Mouse (Mus musculus): ENCODE measurements around the gene Psen1.

Psen1 gene

DNA sequence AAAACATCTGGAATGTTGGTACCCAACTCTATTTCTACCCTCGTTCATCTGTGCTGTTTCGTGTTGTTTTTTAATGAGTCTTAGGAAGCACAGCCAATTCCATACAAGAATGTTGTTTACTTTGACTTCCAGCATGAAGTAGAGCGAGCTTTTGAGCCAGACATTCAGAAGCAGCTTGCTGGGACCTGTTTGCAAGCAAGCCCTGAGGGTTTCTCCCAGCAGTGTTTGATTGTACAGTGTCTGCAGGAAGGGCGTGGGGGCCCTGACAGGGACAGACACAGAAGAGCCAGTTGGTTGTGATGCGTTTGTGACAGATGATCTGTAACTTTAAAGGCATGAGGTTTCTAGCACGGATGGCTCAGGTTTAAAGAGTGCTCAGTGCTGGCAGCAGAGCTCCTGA, 33.3 kb downstream of the Psen1 start:
- in situ Hi-C loops (cut with MboI, MseI) = no loop called here

GRCm38 (mm10) chr12:83723037-83723436, 35.1 kb downstream of the Psen1 start:
- in situ Hi-C loops (cut with MboI, MseI) = no loop called here

DNA sequence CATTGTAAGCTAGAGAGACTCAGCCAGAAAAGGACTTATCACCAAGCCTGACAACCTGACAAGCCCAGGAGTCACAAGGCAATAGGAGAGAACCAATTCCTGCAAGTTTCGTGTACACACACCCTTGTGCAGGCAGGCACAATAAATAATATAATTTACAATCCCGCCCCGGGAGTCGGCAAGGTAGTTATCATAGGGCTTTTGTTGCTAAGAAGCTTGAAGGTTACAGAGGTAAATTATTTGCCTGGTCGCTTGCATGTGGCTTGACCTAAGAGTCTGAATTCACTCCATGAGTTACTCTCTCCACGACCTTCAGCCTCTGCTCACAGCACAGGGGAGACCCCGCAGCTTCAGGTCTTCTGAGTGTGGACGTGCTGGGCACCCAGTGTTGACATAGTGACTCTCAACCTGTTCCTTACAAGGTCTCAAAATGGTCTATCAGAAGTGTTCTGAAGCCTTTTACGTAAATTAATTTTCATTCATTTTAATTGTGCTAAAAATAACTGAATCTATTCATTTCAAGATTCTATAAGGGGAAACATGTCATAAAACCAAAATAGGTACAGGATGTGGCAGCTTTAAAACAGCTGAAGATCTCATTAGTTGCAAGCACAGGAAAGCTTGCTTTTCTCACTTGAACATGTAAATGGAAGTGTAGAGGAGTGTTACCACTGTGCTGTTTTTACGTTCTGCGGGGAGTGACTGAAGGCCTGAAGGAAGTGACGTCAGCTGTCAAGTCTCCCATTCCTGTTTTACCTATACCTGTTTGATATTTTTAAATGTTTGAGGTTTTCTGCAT, 38.8 kb downstream of the Psen1 start:
- in situ Hi-C loops (cut with MboI, MseI) = no loop called here

- in situ Hi-C loops (cut with MboI, MseI) = no loop called here
Measured at GRCm38 (mm10) chr12:83732225-83732624, 44.3 kb downstream of the Psen1 start.

- in situ Hi-C loops (cut with MboI, MseI) = no loop called here
Measured at GRCm38 (mm10) chr12:83734047-83734446, 46.1 kb downstream of the Psen1 start.

DNA sequence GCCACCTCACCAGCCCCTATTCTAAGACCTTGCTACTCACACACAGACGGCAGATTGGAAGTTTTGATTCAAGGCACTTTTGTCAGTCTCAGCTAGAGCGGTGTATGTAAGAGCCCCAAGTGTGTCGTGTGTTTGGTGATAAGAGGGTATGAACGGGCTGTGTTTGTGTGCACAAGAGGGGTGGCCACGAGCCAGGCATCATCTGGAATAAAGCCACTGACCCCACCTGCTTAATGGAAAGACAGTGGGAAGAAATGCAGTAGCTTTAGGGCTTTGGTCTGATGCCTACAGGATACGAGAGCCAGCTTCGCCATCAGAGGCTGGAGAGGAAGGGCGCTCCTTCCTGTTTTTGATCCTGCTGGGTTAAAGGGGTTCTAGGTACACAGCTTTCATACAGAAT, 48.3 kb downstream of the Psen1 start:
- in situ Hi-C loops (cut with MboI, MseI) = no loop called here

- in situ Hi-C loops (cut with MboI, MseI) = no loop called here
Measured at GRCm38 (mm10) chr12:83738651-83739050, 50.7 kb downstream of the Psen1 start.

- in situ Hi-C loops (cut with MboI, MseI) = no loop called here
Measured at GRCm38 (mm10) chr12:83741722-83742121, 53.8 kb downstream of the Psen1 start.

GRCm38 (mm10) chr12:83742834-83743233, 54.9 kb downstream of the Psen1 start:
- in situ Hi-C loops (cut with MboI, MseI) = no loop called here

- in situ Hi-C loops (cut with MboI, MseI) = no loop called here
Measured at GRCm38 (mm10) chr12:83743712-83744111, 55.8 kb downstream of the Psen1 start.

DNA sequence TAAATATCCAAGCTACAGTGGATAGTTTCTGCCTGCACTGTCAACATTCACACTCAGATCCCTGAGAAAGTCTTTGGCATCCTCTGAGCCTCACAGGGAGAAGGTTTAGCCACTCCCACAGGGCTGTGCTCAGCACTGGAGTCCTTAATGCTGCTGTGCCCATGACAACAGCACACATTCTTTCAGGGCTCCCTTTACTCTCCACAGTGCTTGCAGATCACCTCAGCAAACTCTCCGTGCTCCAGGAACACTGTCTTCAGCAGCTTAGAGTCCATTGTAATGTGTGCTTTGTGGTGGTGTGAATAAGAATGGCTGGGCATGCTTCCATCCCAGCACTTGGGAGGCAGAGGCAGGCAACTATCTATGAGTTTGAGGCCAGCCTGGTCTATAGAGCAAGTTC, 61.2 kb downstream of the Psen1 start:
- in situ Hi-C loops (cut with MboI, MseI) = no loop called here

GRCm38 (mm10) chr12:83752495-83752894, 64.5 kb downstream of the Psen1 start:
- in situ Hi-C loops (cut with MboI, MseI) = no loop called here

DNA sequence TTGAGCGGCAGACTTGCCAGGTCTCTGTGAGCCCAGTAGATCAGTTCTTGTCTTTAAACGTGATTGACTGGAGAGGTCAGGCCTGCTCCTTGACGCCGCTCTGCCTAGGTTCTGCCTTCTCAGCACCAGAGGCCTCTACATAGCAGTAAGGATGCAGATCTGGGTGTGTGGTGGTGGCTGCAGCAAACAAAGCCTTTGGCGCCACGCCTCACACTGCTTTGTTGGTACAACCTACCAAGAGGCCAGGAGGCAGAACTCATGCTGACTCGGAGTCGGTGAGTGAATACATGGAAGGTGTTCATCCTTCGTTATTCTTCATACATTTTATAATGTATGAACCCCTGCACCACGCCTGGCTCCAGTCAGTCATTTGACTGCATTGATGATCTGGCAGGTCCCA, 70.8 kb downstream of the Psen1 start:
- in situ Hi-C loops (cut with MboI, MseI) = no loop called here

DNA sequence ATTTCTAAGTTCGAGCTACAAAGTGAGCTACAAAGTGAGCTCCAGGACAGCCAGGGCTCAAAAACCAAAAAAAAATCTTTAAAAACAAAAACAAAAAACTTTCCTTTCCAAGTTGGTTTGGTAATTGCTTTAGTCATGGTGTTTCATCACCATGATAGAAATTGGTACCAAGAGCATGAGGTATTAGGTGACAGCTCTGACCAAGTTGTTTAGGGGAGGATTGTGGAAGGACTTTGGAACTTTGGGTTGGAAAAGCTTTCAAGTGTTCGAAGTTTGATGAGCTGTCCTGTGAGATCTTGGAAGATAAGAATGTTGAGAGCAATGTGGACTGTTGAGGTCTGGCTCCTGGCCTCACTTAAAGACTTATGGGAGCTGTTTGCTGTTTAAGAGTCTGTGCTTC, 72.2 kb downstream of the Psen1 start:
- in situ Hi-C loops (cut with MboI, MseI) = no loop called here

DNA sequence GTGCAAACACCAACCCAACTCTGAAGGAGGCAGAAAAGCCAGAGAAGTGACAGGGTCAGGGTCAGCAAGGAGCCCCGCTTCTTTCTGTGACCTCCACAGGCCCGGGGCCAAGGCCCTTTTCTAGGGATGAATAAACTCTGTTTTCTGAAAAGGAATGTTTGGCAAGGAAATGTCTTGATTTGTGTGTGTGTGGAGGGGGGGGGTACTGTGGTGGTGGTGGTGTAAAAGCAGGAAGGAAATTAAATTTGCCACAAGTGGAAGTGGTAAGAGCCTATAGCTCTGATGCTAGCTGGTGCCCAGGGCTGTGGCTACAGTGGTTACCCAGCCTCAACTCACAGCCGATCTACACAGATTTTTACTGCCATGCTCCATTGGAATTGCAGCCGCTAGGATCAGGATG, 74.8 kb downstream of the Psen1 start:
- in situ Hi-C loops (cut with MboI, MseI) = no loop called here

- in situ Hi-C loops (cut with MboI, MseI) = no loop called here
Measured at GRCm38 (mm10) chr12:83763311-83764043, 75.5 kb downstream of the Psen1 start, which contains the start of gene Papln. Papln (plus strand) TSS chr12:83763634.

DNA sequence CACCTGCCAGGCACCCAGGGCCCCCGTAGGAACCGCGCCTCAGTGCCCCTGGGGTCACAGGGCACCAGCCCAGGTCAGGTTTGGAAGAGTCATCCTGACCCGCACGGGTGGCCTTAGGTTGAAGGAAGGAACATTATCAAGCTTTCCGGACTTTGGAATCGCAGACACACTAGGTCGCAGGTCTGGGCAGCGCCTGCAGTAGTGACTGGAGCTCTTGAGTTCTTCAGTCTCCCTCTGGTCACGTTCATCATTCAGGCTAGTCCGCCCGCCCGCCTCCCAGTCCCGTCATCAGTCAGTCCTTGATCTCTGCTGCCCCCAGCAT, 76.1 kb downstream of the Psen1 start:
- in situ Hi-C loops (cut with MboI, MseI) = no loop called here

- in situ Hi-C loops (cut with MboI, MseI) = no loop called here
Measured at GRCm38 (mm10) chr12:83764519-83764918, 76.6 kb downstream of the Psen1 start.

- in situ Hi-C loops (cut with MboI, MseI) = no loop called here
Measured at GRCm38 (mm10) chr12:83765965-83766603, 78.1 kb downstream of the Psen1 start.

DNA sequence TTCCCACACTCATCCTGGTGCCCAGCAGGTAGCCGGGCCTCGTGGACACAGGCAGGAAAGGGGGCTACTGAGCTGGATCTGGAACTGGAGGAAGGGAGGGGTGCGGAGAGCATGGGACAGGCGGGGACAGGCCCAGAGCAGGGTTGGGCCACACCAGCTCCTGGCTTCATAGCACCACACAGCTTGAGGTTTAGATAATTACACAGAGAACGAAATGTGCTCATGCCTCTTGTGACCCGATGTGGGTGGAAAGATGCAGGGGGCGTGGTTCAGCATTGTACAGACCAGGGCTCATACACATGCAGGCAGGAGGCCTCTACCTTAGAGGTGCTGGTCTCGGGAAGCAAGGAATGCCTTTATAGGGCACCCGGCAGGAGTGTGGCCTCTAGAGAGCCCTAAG, 79.9 kb downstream of the Psen1 start:
- in situ Hi-C loops (cut with MboI, MseI) = no loop called here

DNA sequence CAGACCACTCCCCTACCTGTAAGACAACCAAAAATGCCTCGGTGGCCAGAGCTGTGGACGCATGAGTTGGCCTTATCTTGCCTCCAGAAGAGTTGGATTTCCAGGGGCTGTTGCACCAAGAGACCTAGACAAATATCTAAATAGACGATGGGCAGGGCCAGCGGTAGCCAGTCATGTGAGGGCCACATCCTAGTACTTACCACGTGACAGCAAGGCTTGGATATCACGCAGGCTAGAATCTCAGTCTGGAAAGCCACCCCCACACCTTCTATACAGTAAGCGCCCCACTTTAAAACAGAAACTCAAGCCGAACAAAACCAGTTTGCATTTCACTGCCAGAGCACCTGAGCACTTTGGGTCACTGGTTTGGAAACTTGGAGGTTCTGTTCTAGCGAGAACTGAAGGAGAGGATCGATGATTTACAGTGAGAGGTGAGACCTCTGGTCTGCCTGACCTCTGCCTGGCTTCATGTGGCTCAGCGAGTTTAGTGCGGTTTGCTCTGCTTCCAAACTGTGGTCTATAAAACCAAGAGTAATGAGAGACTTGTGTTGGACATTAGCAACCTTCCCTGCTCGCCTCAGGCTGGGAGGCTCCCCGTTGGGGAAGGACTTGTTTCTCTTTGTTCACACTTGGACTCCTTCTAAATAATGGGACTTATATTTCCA, 80.4 kb downstream of the Psen1 start:
- in situ Hi-C loops (cut with MboI, MseI) = no loop called here
